Mouse (Mus musculus) embryonic stem cell, embryonic (primary cell): ENCODE measurements around the gene Gm45713.

Experiments
- CTCF ChIA-PET, 4 experiments: fragments of 300-600 bp in 2 of 4; fragments of 350-600 bp in 2 of 4; sonication (Branson Sonifier 250); formaldehyde crosslinking; loops; one replicate each; lab custom pipeline; 2022; ENCODE audit warnings: inconsistent platforms in 2 of 4; lab: Charles Lee
- POLR2A ChIA-PET, 4 experiments: fragments of 300-600 bp in 2 of 4; fragments of 350-600 bp in 2 of 4; sonication (Branson Sonifier 250); formaldehyde crosslinking; loops; one replicate each; lab custom pipeline; 2022; ENCODE audit warnings: antibody characterized with exemption in 4 of 4, inconsistent platforms in 1 of 4; lab: Charles Lee

Gm45713 gene

DNA sequence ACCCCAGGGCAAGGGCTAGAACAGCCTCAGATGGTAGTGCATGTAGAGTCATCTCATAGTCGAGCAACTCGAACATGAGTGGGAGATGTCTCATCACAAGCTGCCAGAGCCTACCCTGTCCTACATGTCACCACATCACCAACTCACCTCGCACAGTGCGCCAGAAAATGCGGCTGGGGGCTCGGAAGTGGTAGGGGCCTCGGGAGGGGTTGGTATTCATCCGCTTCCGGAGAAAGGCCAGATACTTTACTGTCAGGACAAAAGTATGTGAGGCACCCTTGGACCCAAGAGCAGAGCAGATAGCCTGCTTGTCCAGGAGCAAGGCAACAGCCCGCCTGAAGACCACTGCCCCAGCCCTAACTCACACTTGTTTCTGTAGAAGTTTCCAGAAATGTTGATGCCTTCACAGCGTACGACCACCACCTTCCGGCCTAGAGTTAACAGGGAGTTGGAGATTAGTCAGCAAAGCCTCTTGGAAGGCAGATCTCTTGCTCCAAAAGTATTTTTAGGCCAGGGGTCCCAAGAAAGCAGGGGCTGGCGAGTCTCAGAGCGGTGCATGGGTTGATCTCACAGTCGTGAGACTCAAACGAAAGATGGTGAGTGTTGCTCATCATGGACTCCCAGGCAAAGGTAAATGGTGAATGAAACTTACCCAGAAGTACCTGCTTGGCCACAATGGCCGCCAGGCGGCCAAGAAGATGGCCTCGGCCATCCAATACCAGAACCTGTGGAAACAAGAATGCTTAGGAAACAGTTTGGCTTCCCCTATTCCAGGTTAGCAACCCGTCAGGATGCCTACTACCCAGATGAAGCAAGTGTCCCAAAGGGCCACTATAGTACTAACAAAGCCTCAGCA, 9.0 kb downstream of the Gm45713 start:
- CTCF ChIA-PET, result interaction anchor here in 1 of 4 experiments (0.5 to 1.1 kb wide), 2 partner anchors 9 to 76 kb away, joined by 3 read pairs; partner anchors contain the start of genes Flt3l and Gm45713
- POLR2A ChIA-PET, result interaction anchor here in 3 of 4 experiments (0.5 to 16.5 kb wide), 59 partner anchors 7 to 424 kb away, joined by 3 to 596 read pairs (median 5); partner anchors contain the start of genes Aldh16a1 (in 3 of the 3), Pih1d1 (in 3 of the 3), Prmt1 (in 3 of the 3) and Fcgrt (in 2 of the 3)

DNA sequence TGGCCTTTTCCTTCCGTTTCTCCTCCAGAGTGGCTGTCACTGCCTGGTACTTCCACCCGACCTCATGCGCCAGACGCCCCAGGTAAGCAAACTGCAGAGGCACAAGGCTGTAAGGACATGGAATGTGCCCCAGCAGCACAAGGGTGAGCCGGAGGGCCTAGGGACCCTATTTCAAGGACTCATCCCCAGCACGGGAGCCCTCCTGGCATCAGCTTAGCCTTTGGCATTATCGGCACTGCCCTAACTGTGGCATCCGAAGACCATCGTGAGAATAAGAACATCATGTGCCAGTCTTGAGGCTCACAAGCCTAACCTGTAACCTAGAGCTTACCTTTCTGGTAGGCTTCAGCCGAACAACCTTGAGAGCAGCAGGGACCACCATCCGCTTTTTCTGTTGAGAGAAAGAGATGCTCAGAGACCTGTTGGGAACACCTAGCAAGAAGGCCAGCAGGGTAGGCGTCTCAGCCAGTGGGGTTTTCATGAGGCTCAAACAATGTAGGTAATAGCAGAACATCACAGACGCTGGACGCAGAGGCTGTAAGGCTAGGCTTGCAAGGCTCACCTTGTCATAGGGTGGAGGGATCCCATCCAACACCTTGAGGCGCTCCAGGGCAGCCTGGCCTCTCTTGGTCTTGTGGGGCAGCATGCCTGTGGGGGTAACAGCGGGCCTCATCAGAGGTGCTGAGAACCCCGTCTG, 9.7 kb downstream of the Gm45713 start:
- ChIA-PET CTCF (interaction anchor here in 2 of 4 experiments (0.5 to 0.6 kb wide), 2 partner anchors 76 to 135 kb away, joined by 3 read pairs; no protein-coding TSS in a partner anchor), POLR2A (interaction anchor here (0.5 to 16.5 kb wide), 66 partner anchors 8 to 770 kb away, joined by 3 to 596 read pairs (median 5); partner anchors contain the start of genes Aldh16a1 (in 3 of the 4), Fcgrt (in 3 of the 4), Flt3l (in 3 of the 4) and Gm45713 (in 3 of the 4))

GRCm38 (mm10) chr7:45125649-45126048, 10.4 kb downstream of the Gm45713 start:
- ChIA-PET CTCF (interaction anchor here in 3 of 4 experiments (0.6 to 1.5 kb wide), 4 partner anchors 11 to 134 kb away, joined by 3 to 5 read pairs (median 4); partner anchors contain the start of genes Flt3l (in 1 of the 3) and Gm45713 (in 1 of the 3)), POLR2A (interaction anchor here (0.6 to 16.5 kb wide), 78 partner anchors 8 to 771 kb away, joined by 3 to 596 read pairs (median 4); partner anchors contain the start of genes Aldh16a1 (in 3 of the 4), Fcgrt (in 3 of the 4), Flt3l (in 3 of the 4) and Gm45713 (in 3 of the 4))

GRCm38 (mm10) chr7:45125144-45125600, 10.9 kb downstream of the Gm45713 start:
- POLR2A ChIA-PET, result interaction anchor here (0.6 to 16.5 kb wide), 75 partner anchors 7 to 592 kb away, joined by 3 to 596 read pairs (median 4); partner anchors contain the start of genes Aldh16a1 (in 3 of the 4), Fcgrt (in 3 of the 4), Flt3l (in 3 of the 4) and Gm45713 (in 3 of the 4)
- CTCF ChIA-PET, result interaction anchor here in 3 of 4 experiments (0.6 to 1.5 kb wide), 6 partner anchors 11 to 134 kb away, joined by 3 to 5 read pairs (median 4); partner anchors contain the start of genes Flt3l (in 1 of the 3) and Gm45713 (in 1 of the 3)

- ChIA-PET CTCF (interaction anchor here in 2 of 4 experiments (1.0 to 1.5 kb wide), 4 partner anchors 12 to 74 kb away, joined by 3 to 5 read pairs (median 4); partner anchors contain the start of genes Flt3l (in 1 of the 2) and Gm45713 (in 1 of the 2)), POLR2A (interaction anchor here (0.6 to 16.5 kb wide), 98 partner anchors 7 to 593 kb away, joined by 3 to 596 read pairs (median 4); partner anchors contain the start of genes Aldh16a1 (in 3 of the 4), Fcgrt (in 3 of the 4), Flt3l (in 3 of the 4) and Gm45713 (in 3 of the 4))
Measured at GRCm38 (mm10) chr7:45124224-45125143, 11.5 kb downstream of the Gm45713 start, which contains the start of gene Rps11. Gene Rps11, minus strand, starts transcription at chr7:45124439.

GRCm38 (mm10) chr7:45123186-45123570, 12.9 kb downstream of the Gm45713 start:
- ChIA-PET POLR2A (interaction anchor here (0.7 to 16.5 kb wide), 44 partner anchors 9 to 337 kb away, joined by 3 to 596 read pairs (median 5); partner anchors contain the start of genes Fcgrt (in 3 of the 4), Akt1s1 (in 2 of the 4), Aldh16a1 (in 2 of the 4) and Flt3l (in 2 of the 4)), CTCF (no interaction called here)

- CTCF ChIA-PET, result no interaction called here
- POLR2A ChIA-PET, result interaction anchor here (0.6 to 16.5 kb wide), 36 partner anchors 7 to 520 kb away, joined by 3 to 596 read pairs (median 8); partner anchors contain the start of genes Fcgrt (in 3 of the 4), Flt3l (in 3 of the 4), Gm45713 (in 3 of the 4) and Akt1s1 (in 2 of the 4)
Measured at GRCm38 (mm10) chr7:45122561-45123185, 13.4 kb downstream of the Gm45713 start.

DNA sequence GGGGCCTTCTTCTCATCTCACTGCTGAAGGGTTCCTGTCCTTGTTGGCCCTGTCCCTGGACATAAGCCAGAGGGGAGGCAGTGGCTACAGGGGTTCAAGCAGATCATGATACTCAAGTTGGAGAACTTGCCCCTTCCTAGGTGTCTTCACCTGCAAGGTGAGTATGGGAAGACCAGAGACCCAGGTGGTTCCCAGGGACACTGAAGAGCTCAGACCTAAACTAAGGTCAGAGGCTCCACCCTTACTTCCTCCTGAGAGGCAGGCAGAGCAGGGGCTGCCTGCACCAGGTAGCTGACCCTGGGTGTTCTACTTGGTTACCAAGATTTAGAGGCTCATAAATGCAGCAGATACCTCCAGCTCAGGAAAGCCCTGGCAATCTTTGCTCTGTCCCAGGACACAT, 14.1 kb downstream of the Gm45713 start:
- ChIA-PET POLR2A (interaction anchor here (0.6 to 16.5 kb wide), 47 partner anchors 7 to 520 kb away, joined by 3 to 596 read pairs (median 6); partner anchors contain the start of genes Flt3l (in 3 of the 4), Gm45713 (in 3 of the 4), Rpl13a (in 3 of the 4) and Rras (in 3 of the 4)), CTCF (interaction anchor here in 1 of 4 experiments (1.0 to 1.3 kb wide), 2 partner anchors 9 to 84 kb away, joined by 3 to 4 read pairs; no protein-coding TSS in a partner anchor)

DNA sequence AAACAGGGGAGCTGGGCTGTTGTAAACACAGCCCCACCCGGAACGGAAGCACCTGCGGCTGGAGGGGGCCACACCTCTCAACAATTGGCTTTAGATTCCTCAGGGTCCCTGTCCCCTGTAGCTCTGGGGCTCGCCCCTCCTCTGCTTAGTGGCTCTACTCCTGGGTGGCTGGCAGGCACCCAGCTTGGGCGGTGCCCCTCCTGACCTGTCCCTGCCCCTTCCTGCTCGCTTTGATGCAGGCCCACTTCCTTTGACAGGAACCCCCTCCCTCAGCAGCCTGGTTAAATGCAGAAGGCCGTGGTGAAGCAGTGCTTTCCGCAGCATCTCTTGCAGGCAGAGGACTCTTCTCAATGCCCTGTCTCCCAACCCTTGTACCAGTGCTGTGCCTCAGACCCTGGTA, 14.6 kb downstream of the Gm45713 start:
- ChIA-PET POLR2A (interaction anchor here (0.6 to 16.5 kb wide), 59 partner anchors 8 to 746 kb away, joined by 3 to 596 read pairs (median 5); partner anchors contain the start of genes Flt3l (in 3 of the 4), Gm45713 (in 3 of the 4), Rpl13a (in 3 of the 4) and Rras (in 3 of the 4)), CTCF (interaction anchor here in 1 of 4 experiments (1.0 to 1.3 kb wide), 2 partner anchors 9 to 83 kb away, joined by 3 to 4 read pairs; no protein-coding TSS in a partner anchor)

DNA sequence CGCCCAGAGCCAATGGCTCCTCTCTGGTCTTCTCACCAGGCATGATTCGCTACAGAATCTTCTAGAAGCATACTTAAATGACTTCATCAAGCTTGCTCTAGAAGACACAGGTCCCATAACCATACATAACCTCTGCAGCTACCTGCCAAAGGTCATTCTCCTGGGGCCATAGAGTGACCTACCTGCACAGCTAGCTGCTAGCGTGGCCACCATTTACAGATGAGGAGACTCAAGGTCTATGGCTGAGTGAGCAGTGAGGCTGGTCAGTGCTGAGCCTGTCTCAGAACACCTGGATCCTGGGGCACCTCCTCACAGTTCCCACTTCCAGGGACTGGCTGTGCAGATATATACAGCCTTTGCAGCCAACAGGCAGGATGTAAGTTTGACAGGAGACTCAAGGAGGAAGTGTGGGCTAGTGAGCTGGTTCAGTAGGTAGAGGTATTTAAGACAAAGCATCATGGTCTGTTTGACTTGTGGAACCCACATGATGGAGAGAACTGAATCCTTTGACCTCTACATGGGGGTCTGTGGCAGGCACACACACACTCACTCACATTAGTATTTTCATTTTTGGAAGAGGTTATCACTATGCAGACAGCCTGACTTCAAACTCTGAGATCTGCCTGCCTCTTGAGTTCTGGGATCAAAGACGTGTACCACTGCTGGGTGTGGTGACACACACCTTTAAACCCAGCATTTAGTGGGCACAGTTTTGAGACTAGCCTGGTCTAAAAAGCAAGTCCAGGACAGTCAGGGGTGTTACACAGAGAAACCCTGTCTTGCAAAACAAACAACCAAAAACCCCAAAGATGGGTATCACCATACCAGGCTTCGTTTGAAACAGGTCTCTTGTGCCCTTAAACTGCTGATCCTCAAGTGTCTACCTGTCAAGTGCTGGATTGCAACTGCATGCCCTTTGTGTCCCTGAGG, 16.0 kb downstream of the Gm45713 start:
- CTCF ChIA-PET, result interaction anchor here in 2 of 4 experiments (0.8 to 1.3 kb wide), 3 partner anchors 17 to 82 kb away, joined by 3 to 4 read pairs (median 3); no protein-coding TSS in a partner anchor
- POLR2A ChIA-PET, result interaction anchor here (0.6 to 16.5 kb wide), 58 partner anchors 9 to 523 kb away, joined by 3 to 596 read pairs (median 4); partner anchors contain the start of genes Fcgrt (in 3 of the 4), Rcn3 (in 3 of the 4), Rpl13a (in 3 of the 4) and Ppfia3 (in 2 of the 4)

- CTCF ChIA-PET, result interaction anchor here in 1 of 4 experiments (1.3 kb wide), 1 partner anchor 44 kb away, joined by 3 read pairs; no protein-coding TSS in a partner anchor
- POLR2A ChIA-PET, result interaction anchor here (0.6 to 16.5 kb wide), 34 partner anchors 7 to 579 kb away, joined by 3 to 596 read pairs (median 4); partner anchors contain the start of genes Fcgrt (in 3 of the 4), Rpl13a (in 3 of the 4), Rcn3 (in 2 of the 4) and Aldh16a1 (in 1 of the 4)
Measured at GRCm38 (mm10) chr7:45118336-45118735, 17.7 kb downstream of the Gm45713 start.

DNA sequence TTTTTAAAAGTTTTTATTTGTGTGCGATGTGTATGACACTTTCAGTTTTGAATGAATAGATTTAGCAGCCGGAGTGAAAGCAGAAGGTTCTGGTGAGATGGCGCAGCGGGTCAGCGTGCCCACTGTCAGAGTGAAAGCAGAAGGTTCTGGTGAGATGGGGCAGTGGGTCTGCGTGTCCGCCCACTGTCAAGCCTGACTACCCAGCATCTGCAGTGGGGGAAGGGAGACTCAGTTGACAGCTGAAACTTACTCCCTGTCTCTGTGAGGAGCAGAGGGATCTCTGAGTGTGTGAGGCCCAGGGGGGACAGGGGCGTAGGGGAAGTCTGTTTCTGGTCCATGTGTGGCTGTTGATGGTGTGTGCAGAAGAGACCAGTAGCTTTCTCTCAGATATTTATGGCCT, 18.5 kb downstream of the Gm45713 start:
- ChIA-PET POLR2A (interaction anchor here (0.6 to 16.5 kb wide), 28 partner anchors 8 to 244 kb away, joined by 3 to 596 read pairs (median 5); partner anchors contain the start of genes Fcgrt (in 3 of the 4), Rpl13a (in 3 of the 4), Rcn3 (in 2 of the 4) and Ccdc155 (in 1 of the 4)), CTCF (no interaction called here)

DNA sequence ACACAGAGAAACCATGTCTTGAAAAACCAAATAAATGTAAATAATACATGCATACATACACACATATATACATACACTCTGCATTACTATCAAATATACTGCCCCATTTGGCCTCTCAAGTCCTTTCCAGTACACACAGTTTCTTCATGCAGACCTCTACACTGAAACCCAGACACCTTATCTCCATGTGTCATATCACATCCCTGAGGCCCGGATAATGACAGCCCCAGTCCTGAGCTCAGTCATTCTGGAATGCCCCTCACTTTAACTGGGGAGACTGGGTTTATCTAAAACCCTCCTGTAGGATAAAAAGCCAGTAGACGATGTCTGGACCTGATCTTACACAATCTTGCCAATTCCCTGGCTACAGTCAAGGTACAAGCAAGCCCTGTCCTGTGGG, 22.6 kb downstream of the Gm45713 start:
- CTCF ChIA-PET, result interaction anchor here in 2 of 4 experiments (0.6 to 1.6 kb wide), 4 partner anchors 8 to 85 kb away, joined by 3 to 6 read pairs (median 4); partner anchors contain the start of genes Aldh16a1 (in 1 of the 2) and Pih1d1 (in 1 of the 2)
- POLR2A ChIA-PET, result interaction anchor here (0.6 to 15.2 kb wide), 26 partner anchors 7 to 455 kb away, joined by 3 to 596 read pairs (median 4); partner anchors contain the start of genes Fcgrt (in 3 of the 4), Rps11 (in 3 of the 4), Aldh16a1 (in 2 of the 4) and Pih1d1 (in 2 of the 4)
